Mouse (Mus musculus) hindlimb bud, embryonic 11.5 days (tissue): ENCODE measurements at regions not wholly inside any gene's neighbourhood (a gene's known extent, or its start where the extent isn't known, plus 50 kb on each side); places are given as distances from the start of the nearest gene placed in this dataset.

ENCODE experiments used
- DNase-seq: peaks from one replicate; pipeline ENCODE4 v3.0.0-alpha.2; 2012; ENCODE audit warnings: low read depth, low spot score; ENCODE audit errors: extremely low spot score

DNA sequence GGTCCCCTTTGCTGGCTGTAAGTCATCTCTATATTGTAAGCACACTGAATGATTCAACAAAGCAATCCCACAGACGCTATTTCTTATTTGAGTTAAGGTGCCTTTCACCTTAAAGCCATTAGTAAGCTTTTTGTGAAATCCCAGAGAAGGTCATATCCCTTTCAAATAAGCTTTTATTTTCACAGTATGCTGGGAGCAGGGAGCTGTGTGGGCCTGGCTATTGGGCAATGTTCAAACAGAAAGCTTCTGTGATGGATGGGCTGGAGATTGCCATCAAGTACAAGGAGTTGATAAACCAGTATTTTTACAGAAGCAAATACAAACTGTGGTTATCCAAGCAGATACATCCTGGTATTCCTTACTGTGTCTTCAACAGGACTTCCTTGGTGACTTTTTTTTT, 1389.0 kb downstream of the Gsdmc2 start:
- DNase-seq: no peak

DNA sequence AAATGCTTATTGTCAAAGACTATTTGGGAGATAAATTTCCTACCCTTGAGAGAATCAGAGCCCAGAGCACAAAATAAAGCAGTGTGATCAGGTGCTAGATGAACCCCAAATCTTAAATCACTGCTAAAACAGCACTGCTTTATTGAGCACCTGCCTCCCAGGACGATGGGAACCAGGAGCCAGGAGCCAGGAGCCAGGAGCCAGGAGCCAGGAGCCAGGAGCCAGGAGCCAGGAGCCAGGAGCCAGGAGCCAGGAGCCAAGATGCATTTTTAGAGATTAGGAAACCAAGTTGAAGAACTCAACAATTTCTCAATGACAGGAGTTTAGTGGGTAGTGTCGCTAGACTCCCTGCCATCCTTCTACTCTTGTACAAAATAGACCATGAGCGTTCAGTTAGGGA, 1396.9 kb downstream of the Gsdmc2 start:
- DNase-seq: no peak

DNA sequence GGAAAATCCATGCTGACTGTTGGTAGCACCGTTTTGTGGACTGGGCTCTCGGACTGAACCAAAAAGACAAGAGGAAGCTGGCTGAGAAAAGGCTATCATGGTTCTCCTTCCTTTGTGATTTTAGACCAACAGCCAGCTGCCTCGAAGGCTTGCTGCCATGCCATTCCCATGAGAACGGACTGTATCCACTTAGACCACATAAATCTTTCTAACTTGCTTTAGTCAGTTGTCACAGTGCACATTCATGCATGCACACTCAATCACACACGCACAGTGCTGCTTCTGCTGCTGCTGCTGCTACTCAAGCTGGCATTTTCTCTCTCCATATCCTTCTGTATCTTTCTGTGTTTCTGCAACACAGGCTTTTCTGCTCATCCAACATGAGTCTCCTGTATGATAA, 1405.8 kb downstream of the Gsdmc2 start:
- DNase-seq: no peak

DNA sequence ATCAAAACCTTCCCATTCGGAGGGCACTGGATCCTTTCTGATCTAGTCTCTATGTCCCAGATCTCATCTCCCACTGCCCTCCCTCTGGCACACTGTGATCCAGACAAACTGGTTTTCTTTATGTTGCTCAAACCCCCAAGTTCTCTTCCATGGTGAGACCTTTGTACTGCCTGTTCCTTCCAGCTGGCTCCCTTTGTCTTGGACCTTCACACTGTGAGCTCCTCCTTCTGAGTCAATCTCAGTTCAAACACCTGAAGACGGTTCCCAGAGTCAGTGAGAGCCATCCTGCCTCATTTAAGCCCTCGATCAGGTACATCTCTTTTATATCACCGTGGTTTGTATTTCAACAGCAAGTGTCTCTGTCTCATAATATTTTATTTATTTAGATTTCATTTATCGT, 1408.3 kb downstream of the Gsdmc2 start:
- DNase-seq: no peak

DNA sequence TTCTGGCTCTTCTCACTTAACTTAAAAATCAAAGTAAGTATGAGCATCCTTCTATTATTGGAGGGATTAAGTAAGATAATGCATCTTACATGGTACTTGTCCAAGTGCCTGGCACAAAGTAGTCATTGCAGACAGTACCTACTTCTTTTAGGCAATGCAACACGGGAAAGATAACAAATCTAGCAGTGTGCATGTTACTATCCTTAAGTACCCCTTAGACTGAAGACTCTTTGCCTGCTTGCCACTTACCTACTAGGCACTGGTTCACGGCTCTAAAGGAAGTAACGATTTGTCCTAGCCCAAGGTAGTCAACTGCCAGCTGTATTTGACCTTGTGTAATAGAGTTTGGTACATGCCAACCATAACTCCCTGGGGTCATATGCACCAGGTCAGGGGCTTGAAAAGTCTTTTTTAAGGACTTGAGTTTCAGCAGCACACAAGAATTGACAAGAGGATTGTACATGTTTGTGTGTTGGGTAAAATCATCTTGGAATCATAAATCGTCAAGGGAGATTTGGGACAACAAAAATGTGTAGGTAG, 1409.8 kb downstream of the Gsdmc2 start:
- no peak for DNase-seq

DNA sequence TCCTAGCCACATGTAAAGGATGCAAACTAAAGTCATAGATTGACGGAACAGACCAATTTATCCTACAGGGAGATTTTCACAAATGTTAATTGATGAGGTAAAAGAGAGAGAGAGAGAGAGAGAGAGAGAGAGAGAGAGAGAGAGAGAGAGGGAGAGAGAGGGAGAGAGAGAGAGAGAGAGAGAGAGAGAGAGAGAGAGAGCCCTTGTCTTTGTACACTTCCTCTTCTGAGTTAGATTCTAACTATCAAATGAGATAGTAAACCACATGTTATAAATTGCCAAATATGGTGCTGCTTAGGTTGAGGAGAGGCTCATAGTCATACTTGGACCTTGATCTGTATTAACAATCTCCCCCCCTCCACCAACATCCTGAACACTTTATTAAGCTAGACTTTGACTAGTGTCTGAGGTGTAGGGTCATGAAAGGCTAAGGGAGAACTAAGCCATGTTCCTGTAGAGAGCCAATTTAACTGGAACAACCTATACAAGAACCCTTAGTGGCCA, 1412.2 kb downstream of the Gsdmc2 start:
- DNase-seq: no peak

DNA sequence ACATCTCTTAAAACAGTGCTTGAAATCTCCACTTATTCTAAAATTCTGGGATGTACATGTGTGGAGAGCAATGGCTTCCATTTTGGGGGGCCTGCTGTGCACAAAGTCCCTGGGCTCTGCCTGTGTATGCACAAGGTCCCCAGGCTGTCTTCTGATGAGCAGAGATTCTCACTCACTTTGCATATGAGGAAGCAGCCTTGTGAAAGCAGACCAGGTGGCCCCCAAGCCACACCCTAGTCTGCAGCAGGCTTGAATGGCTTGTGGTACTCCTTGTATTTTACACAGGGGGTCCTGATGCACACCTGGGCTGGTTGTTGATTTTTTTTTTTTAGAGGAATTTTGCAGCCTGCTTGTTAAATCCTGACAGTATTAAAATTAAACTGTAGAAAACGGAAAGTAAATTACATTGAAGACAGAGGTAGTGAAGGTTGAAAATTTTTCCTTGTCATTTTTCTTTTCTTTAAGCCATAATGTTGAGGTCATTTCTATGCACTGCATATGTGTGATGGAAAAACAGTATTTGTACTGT, 1413.8 kb downstream of the Gsdmc2 start:
- DNase-seq: no peak

DNA sequence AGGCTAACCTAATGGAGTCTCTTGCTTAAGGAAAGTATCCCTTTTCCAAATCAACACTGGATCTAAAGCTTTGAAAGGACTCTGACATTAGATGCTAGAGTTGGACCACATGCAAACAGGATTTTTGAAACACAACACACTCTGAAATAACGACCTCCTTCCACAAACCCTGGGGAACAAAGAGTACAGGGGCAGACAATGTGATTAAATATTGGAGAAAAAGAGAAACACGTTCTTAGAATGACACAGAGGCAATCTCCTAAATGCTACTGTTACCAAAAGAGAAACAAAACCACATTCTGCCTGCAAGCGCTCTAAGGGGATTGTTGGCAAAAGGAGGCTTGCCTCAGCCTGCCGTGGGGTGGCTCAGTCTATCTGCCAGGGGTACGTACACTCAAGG, 1422.0 kb downstream of the Gsdmc2 start:
- DNase-seq: no peak

DNA sequence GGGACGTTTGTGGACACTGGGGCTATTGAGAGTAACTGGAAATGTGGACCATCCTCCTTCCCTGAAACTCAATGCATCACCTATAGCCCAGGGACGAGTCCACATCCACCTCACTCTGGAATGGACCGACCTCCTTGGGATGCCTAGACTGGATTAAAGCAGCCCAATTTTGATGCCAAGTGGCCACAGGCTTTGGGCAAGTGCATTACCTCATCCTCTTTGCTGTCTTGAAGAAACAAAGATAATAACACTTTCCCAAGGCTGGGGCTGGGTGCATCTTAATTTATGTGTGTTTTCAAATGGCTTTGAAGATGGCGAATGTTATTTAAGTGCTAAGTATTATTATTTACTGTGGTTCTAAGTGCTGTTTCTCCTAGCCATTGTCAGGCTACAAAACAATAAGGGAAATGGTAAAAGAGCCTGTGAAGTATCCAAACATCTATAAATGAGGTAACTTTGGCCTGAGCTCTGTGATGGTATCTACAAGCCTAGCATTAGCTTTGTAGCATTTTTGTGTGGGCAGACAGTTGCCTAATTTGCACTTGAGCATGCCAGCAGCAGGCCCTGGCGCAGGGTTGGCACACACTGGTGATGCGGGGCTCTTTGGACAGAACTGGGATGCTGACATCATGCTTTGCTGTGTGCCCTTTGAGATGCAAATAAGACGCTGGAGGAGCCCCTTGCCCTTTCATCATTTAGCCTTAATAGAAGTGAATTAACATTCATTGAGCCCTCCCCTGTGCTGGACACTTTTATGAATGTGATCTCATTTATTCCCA, 1423.7 kb downstream of the Gsdmc2 start:
- no peak for DNase-seq

DNA sequence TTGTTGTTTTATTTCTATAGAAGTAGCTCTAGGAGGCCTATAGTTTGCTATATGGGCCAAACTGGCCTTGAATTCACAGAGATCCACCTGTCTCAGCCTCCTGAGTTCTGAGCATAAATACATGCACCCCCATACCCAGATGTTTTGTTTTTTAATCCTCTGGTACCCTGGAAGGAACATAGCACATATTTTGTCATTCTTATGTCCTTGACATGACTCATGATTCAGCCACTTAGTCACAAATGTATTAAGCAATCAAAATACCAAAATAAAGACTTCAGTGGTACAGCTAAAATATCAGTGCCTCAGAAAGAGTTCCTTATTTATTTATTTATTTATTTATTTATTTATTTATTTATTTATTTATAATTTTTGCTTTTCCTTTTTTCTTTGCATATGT, 1428.3 kb downstream of the Gsdmc2 start:
- no peak for DNase-seq

DNA sequence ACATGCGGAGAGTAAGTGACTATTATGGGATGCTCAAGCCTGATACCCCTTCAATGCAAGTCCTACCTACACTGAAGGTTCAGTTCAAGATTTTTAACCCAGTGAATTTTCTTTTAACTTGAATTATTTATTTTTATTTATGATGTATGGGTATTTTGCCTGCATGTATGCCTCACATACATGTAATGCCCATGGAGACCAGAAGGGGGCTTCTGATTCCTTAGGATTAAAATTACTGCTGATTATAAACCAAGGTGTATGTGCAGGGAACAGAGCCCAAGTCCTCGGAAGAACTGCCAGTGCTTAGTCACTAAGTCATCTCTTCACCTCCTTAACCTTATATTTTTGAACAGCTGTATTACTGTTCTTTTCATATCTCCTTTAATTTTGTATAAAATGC, 1431.3 kb downstream of the Gsdmc2 start:
- no peak for DNase-seq

DNA sequence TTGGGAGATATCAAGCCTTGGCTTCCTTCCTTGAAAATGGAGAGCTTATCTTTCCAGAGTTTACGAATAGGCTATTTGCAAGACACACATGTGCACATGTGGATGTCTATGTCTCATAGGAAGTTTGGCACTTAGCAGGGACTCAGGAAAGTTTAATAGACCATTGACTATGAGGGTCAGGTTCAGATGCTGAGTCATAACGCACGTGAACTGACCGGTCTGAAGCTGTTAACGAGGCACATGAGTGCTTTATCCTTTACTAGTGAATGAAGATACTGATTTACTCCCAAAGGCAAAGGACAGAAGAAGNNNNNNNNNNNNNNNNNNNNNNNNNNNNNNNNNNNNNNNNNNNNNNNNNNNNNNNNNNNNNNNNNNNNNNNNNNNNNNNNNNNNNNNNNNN, 1442.8 kb downstream of the Gsdmc2 start:
- DNase-seq: no peak

DNA sequence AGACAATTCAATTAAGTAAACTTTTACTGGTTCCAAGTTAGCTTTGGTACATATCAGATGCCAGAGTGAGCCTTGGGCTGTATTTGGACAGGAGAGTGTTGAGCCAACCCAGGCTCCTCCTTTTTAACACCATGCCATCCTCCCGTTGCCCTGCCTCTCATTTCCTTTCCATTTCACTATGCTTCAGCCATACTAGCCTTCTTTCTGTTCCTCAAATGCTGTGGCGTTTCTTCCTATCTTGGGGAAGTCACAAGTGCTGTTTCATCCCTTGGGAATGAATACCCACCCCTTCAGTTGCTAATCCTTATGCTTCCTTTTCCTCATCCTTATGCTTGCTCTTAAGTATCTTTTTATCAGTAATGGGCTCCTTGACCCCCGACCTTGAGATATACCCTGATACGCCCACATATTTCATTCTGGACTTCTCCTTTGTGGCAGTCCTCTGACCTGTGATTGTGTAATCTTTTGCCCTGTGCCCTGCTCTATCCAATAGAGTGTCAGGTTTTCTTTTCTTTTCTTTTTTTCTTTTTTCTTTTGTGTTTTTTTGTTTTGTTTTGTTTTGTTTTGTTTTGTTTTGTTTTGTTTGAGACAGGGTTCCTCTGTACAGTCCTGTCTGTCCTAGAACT, 1443.9 kb downstream of the Gsdmc2 start:
- DNase-seq: no peak

DNA sequence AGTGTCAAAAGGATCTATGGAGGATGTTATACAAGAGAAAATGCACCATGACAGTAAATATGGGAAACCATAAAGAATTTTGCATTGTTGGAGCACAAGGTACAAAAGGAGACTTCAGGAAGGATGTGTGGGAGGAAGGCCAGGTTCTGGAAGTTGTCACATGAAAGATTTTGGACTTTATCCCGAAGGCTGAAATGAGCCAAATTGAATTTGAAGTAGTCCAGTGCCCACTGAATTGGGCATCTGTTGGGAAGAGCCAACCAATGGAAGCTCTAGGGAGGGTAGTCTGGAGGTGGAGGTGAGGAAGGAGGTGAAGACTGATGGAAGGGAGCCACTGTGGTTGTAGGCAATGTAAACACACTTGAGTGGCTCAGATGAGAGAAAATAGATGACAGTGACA, 1445.6 kb downstream of the Gsdmc2 start:
- DNase-seq: no peak

DNA sequence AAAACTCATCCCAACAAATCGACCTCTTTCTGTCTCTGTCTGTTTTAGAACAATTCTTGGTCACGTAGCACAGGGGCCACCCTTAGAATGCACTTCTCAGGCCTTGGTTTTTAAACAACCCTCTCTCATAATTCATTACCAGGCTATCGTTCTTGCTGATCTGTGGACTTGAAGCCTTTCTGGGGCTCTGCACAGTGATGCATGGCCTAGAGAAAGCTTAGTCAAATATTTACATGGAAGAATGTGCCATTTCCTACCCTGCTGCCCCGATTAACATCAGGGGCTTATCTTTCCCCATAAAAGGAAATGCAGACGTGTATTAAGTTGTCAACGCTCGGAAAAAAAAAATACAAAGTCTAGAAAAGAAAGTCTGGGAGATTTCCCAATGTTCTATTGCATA, 1448.0 kb downstream of the Gsdmc2 start:
- DNase-seq: no peak

DNA sequence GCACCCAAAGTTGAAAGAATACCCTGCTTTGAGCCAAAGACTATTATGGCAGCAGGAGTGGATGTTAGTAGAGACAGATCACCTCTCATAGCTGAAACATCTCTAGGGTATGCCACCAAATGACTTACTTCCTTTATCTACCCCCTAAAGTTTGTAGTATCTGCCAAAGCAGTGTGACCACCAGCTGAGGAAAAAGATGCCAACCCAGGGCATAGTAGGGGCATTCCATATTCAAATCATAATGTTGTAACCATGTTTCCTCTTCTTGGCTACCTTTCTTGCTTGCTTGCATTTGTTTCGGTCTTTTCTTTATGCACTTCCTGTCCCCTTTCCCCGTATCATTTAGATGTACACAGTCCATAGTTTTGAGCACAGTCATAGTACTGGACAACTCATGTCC, 1449.6 kb downstream of the Gsdmc2 start:
- no peak for DNase-seq

DNA sequence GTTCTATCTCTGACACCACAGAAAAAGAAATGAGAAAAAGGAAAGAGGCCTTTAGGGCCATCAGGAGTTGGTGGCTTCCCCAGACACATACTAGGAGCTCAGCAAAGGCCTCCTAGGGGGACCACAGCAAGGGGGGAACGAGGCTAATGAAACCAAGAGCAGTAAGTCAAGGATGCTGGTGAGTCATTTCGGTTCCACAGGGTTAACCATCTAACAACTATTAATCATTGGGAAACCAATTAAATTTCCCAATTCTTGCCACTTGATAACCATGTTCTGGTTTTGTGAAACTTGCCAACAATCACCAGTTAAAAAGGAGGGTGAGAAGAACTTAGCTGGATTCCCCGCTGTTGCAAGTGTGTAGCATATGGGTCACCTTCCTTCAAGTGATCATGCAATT, 1451.6 kb downstream of the Gsdmc2 start:
- DNase-seq: no peak

DNA sequence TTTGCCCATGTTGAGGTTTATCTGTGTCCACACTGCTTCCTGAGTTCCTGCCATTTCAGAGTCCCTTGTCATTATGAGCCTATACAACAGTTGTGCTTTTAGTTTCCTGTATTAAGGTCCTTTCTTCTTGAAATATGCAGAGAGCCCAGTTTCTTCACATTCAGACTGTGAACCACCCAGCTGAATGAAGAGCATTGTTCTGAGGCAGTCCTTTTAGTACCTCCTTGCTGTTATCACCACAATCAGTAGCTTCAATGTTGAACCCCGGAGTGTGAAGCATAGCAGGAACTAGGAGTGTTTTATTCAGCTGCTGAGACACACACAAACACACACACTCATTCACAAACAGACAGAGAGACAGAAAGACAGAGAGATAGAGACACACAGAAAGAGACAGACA, 1452.1 kb downstream of the Gsdmc2 start:
- no peak for DNase-seq

DNA sequence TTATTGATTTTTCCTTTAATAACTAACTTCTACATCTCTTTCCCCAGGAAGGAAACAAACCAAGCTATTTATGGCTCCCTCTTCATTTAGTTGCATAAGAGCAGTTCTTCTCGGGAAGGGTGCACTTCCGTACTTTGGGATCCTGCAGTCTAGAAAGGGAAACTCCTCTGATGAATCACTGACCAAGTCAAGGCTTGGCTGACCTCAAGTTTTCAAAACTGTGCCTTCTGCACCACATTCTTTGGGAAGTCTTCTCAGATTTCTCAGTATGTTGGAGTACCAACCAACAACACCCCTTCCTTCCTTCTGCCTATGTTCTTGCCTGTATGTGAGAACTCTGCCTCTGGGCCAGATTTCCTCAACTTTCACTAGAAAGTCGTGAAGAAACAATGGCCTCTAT, 1452.6 kb downstream of the Gsdmc2 start:
- DNase-seq: no peak

DNA sequence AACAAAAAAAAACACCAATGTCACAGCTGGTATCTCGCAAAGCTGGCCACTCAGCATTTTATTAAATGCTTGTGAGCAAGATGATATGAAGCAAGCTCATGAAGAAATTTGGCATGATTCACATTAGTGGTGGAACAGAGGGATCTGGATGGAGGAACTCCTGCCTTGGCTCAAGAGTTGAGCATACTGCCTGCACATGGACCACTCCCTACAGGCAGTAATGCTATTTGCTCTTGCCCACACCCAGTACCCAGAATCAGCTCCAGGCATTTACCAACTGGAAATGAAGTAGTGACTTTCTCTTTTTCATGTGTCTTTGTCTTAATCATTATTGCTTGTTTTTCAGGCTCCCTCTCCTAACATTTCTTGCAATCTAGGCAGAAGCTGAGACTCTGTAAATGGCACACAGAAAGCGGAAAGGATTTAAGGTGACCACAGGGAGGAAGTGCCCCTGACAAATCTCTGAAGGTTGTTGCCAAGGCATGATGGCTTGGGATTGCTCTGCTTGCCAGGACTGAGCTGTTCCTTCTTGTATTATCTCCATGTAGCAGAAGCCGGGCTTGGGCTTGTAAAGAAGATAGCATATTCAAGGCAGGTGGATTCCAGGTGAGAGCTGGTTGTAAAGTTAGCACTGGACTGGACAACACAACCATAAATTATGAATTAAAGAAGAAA, 1455.4 kb downstream of the Gsdmc2 start:
- no peak for DNase-seq

DNA sequence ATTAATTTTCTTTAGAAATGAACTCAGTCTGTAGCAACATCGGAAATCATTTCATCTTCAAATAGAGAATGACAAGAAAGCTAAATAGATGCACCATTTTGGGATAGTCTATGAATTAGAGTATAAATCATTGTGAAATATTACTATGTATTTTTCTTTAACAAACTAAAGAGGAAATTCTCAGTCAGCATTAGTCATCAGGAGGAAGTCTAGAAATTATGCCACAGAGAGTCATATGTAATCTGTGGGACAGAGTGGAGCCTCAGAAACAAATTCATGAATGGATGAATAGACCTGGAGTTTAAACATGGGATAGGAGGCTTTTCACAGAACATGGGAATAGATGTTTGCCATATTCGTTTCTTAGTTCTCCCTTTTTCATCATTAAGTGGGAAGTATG, 1459.4 kb upstream of the A1bg start:
- DNase-seq: no peak

DNA sequence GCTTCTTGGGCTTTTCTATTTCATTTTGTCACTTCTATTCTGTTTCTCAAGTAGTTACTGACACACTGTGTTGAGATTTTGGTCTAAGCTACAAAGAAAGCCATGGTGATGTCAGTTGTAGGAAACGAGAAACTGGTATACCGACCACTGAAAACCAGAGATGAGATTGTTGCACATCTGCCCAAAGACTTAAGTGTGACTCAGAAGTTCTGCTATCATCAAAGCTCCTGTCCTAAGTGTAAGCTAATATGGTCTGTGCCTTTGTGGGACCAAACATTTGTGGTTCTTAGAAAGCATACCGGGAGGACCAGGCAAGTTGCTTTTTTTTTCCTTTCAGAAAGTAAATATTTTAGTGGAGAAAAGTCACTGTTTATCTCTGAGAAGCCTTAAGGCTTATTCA, 1451.8 kb upstream of the A1bg start:
- no peak for DNase-seq
